Mouse (Mus musculus): ENCODE results near the gene Cobll1. TPM values are rescaled to one million over a fixed set of nuclear protein-coding genes. Genes with fewer than 3 reads are reported as not detected.

Cobll1 gene
- polyA plus RNA-seq, 1 experiment from 2014 or later: 4.4 TPM

DNA sequence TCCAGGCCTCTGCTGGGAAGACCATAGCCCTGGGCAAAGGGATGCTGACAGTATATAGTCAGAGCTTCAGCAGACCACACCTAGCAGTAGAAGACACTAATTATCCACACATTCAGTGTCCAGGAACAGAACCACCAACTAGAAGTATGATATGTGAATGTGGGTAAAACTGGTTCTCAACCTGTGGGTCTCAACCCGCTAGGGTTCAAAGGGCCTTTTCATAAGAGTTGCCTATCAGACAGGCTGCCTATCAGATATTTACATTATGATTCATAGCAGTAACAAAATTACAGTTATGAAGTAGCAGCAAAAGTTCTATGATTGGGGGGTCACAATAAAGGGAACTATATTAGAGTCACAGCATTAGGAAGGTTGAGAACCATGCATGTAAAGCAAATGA is 24.6 kb downstream of the Cobll1 start:
- no peak overlapping the region for H3K27ac ChIP-seq
- H3K9me3 ChIP-seq: no peaks in the 10 kb centered on the region
- H3K4me3 ChIP-seq: no peak overlapping the region
- WGBS: 81% methylated on average over 1 of the region's 1 CpGs
- no peaks in the 10 kb centered on the region for H3K4me1 ChIP-seq
- H3K36me3 ChIP-seq: no peaks in the 10 kb centered on the region
- H3K9ac ChIP-seq: no peak overlapping the region
- H3K27me3 ChIP-seq: no peaks in the 10 kb centered on the region
- no peak for ATAC-seq (ENCODE audit: insufficient number of reproducible peaks, low FRiP score, low TSS enrichment, low read depth)
- no peak overlapping the region for H3K4me2 ChIP-seq

DNA sequence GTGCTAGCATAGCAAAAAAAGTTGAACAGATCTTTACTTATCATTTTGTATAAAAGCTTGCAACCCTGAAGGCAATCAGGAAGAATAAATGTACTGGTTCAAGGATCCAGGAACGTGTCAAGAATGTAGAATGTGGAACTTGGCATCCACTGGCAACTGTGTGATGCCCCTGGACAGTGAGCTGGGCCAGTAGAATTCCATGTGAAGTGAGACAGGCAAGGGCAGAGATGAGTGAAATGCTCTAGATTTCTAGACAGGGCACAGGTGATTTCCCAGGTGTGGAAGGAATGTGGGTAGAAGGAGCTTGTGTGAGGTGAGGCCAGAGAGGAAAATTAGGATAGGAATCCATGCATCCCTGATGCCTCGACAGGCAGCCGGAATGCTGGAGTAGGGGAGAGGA is 25.5 kb downstream of the Cobll1 start:
- Histone ChIP-seq H3K27ac (no peak overlapping the region), H3K4me1 (no peaks in the 10 kb centered on the region), H3K9ac (no peak overlapping the region), H3K27me3 (no peaks in the 10 kb centered on the region), H3K4me2 (no peak overlapping the region), H3K9me3 (no peaks in the 10 kb centered on the region), H3K4me3 (no peak overlapping the region), H3K36me3 (no peaks in the 10 kb centered on the region)
- 86% methylated on average over 3 of the region's 3 CpGs for WGBS
- no peak for ATAC-seq (ENCODE audit: insufficient number of reproducible peaks, low FRiP score, low TSS enrichment, low read depth)

DNA sequence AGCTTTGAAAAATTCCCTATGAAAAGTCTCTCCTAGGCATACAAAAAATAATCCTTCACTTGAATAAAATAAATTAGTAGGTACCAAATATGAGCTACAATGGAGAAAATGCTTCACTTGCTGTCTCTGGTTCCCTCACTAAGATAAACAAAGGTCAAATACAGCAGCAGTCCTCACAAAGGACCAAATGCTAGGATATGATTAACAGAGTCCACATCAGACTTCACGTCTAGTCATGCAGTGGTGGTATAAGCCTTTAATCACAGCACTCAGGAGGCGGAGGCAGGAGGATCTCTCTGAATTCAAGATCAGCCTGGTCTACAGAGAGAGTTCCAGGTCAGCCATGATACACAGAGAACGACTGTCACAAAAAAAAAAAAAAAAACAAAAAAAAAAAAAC is 27.6 kb downstream of the Cobll1 start:
- ATAC-seq (ENCODE audit: insufficient number of reproducible peaks, low FRiP score, low TSS enrichment, low read depth): no peak
- WGBS: 82% methylated on average over 3 of the region's 3 CpGs
- no peaks in the 10 kb centered on the region for H3K4me1 ChIP-seq
- H3K9me3 ChIP-seq: no peaks in the 10 kb centered on the region
- H3K27me3 ChIP-seq: no peaks in the 10 kb centered on the region
- no peak overlapping the region for H3K27ac ChIP-seq
- no peak overlapping the region for H3K9ac ChIP-seq
- H3K4me2 ChIP-seq: no peak overlapping the region
- H3K36me3 ChIP-seq: no peaks in the 10 kb centered on the region
- no peak overlapping the region for H3K4me3 ChIP-seq

DNA sequence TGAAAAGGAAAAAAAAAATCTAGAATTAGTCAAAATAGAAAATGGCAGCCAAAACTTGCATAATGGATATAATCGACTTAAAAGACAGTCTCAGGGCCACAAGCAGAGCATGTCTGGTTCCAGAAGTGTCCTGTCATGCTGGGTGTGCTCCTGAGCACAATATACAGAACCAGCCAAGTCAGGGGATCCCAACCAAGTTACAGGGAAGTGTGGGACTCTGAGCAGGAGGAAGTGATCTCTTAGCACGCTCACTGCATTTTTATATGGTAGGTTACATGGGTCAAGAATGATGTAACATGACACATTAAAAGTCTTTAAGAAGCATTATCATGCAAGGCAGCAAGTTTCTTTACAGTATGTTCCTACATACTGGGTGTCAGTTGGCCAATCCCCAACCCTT is 31.5 kb downstream of the Cobll1 start:
- H3K4me1 ChIP-seq: no peaks in the 10 kb centered on the region
- no peak overlapping the region for H3K4me3 ChIP-seq
- H3K27me3 ChIP-seq: no peaks in the 10 kb centered on the region
- H3K9ac ChIP-seq: no peak overlapping the region
- no peak overlapping the region for H3K27ac ChIP-seq
- WGBS: 76% methylated on average over 2 of the region's 2 CpGs
- no peak overlapping the region for H3K4me2 ChIP-seq
- no peak for ATAC-seq (ENCODE audit: insufficient number of reproducible peaks, low FRiP score, low TSS enrichment, low read depth)
- no peaks in the 10 kb centered on the region for H3K9me3 ChIP-seq
- H3K36me3 ChIP-seq: no peaks in the 10 kb centered on the region

DNA sequence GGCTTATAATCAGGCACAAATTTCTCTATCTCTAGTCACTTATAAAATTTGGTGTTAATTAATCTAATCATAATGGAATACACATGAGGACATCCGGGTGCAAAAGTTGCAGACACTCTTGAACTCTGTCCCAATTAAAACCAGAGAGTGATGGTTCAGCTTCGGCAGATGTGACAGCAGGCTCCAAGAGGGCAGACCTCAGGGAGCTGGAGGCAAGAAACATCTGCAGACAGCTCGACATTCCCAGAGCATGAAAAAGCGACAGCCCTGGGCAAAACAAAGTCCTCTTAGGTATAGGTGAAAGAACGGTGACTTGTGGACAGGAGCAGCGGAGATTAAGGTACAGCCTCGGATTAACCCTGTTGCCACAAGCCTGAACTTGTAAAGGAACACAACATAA is 35.5 kb downstream of the Cobll1 start:
- Histone ChIP-seq H3K9me3 (no peaks in the 10 kb centered on the region), H3K27me3 (no peaks in the 10 kb centered on the region), H3K4me1 (no peaks in the 10 kb centered on the region), H3K9ac (no peak overlapping the region), H3K4me2 (no peak overlapping the region), H3K36me3 (no peaks in the 10 kb centered on the region), H3K27ac (no peak overlapping the region), H3K4me3 (no peak overlapping the region)
- ATAC-seq (ENCODE audit: insufficient number of reproducible peaks, low FRiP score, low TSS enrichment, low read depth): no peak
- WGBS: 40% methylated on average over 7 of the region's 7 CpGs

DNA sequence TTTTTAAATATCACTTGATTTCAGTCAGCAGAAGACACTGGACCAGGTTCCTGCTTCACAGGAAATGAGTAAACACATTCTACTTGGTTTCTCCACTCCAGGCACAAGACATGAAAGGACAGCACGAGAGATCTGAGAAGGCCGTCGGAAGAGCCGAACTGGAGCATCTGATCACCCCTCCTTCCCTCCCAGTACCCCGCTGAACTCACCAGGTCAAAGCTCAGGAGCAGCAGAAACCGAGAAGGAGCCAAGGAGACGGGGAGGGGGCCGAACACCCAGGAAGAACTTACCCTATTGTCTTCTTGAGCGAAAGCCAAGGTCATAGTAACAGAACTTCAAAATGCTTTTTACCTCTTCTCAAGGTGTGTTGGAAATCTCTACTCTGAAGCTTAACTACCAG is 39.5 kb downstream of the Cobll1 start:
- H3K4me3 ChIP-seq: no peak overlapping the region
- H3K9me3 ChIP-seq: no peaks in the 10 kb centered on the region
- no peak overlapping the region for H3K27ac ChIP-seq
- no peaks in the 10 kb centered on the region for H3K27me3 ChIP-seq
- 79% methylated on average over 9 of the region's 9 CpGs for WGBS
- H3K4me1 ChIP-seq: no peaks in the 10 kb centered on the region
- ATAC-seq (ENCODE audit: insufficient number of reproducible peaks, low FRiP score, low TSS enrichment, low read depth): no peak
- H3K9ac ChIP-seq: no peak overlapping the region
- no peak overlapping the region for H3K4me2 ChIP-seq
- no peaks in the 10 kb centered on the region for H3K36me3 ChIP-seq

DNA sequence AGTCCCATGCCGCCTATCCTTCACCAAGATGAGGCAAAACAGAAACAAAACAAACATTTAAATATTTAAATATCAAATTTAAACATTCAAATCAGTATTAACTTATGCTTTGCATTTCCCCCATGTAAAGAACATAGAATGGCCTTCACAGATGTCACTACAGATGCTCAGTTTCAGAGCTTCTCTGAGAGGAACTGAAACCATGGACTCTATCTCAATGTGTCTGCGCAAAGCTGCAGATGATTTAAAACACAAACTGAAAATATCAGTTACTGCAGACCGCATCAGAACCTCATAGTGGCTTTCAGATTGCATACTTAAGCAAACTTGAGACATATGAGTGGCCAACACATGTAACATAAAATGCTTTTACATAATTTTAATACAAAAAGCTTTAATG is 40.6 kb downstream of the Cobll1 start:
- Histone ChIP-seq H3K4me2 (no peak overlapping the region), H3K27me3 (no peaks in the 10 kb centered on the region), H3K36me3 (no peaks in the 10 kb centered on the region), H3K9ac (no peak overlapping the region), H3K27ac (no peak overlapping the region), H3K4me1 (no peaks in the 10 kb centered on the region), H3K4me3 (no peak overlapping the region), H3K9me3 (no peaks in the 10 kb centered on the region)
- ATAC-seq (ENCODE audit: insufficient number of reproducible peaks, low FRiP score, low TSS enrichment, low read depth): no peak
- 86% methylated on average over 3 of the region's 3 CpGs for WGBS

DNA sequence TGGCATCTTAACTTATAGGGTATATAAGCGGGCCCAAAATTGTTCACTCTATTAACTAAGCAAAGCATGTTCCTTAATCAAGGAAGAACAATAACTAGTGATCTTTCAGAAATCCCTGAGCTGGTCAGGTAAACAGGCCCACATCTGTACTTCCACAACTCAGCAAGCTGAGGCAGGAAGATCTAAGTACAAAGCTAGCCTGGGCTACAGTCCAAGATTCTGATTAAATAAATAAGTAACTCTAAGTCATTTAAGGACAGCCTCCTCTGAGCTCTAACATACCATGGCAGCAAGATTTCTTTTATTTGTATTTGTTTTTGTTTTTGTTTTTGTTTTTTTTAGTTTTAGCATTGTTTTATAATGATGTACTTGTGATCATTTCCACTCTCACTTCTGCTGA is 42.2 kb downstream of the Cobll1 start:
- Histone ChIP-seq H3K9ac (no peak overlapping the region), H3K27ac (no peak overlapping the region), H3K27me3 (no peaks in the 10 kb centered on the region), H3K9me3 (no peaks in the 10 kb centered on the region), H3K4me1 (no peaks in the 10 kb centered on the region), H3K4me3 (no peak overlapping the region), H3K36me3 (no peaks in the 10 kb centered on the region), H3K4me2 (no peak overlapping the region)
- 83% methylated on average over 1 of the region's 1 CpGs for WGBS
- ATAC-seq (ENCODE audit: insufficient number of reproducible peaks, low FRiP score, low TSS enrichment, low read depth): no peak

DNA sequence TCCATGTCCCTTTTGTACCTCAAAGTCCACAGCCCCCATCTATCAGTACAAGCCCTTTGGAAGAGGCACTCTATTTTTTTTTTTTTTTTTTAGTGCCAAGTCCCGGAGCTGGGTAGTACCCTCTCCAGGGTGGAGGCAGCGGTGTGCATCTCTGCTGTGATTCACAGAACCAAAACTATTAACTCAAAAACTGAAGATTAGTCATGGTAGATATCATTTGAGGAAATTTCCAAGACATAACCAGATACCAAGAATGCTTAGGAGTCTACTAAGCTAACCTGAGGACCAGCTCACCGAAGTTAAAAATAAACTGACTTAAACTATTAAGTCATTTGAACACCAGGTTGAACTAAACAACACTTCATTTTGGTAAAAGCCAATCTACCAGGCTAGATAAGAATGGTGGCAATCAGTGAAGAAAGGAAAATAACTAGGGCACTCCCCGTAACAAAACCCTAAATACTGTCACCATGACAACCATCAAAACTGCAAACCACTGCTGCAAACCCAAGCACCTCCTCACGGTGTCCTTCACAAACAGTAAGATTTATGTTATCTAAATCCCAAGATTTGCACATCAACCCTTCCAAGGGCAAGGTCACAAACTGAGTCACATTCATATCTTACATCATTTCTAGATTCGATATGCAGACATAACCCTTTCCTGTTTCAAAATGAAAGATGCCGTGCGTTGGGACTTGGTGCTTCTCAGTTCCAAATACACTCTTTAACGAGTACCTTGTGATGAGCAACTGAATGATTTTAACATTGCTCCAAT is 43.8 kb downstream of the Cobll1 start:
- Histone ChIP-seq H3K27me3 (no peaks in the 10 kb centered on the region), H3K4me1 (0 out of 2 replicates have a peak, but pooled peaks cover 3% of the 10 kb centered on the region), H3K27ac (no peak overlapping the region), H3K36me3 (no peaks in the 10 kb centered on the region), H3K4me3 (no peak overlapping the region), H3K9ac (no peak overlapping the region), H3K4me2 (no peak overlapping the region), H3K9me3 (no peaks in the 10 kb centered on the region)
- WGBS: 88% methylated on average over 9 of the region's 9 CpGs
- no peak for ATAC-seq (ENCODE audit: insufficient number of reproducible peaks, low FRiP score, low TSS enrichment, low read depth)

DNA sequence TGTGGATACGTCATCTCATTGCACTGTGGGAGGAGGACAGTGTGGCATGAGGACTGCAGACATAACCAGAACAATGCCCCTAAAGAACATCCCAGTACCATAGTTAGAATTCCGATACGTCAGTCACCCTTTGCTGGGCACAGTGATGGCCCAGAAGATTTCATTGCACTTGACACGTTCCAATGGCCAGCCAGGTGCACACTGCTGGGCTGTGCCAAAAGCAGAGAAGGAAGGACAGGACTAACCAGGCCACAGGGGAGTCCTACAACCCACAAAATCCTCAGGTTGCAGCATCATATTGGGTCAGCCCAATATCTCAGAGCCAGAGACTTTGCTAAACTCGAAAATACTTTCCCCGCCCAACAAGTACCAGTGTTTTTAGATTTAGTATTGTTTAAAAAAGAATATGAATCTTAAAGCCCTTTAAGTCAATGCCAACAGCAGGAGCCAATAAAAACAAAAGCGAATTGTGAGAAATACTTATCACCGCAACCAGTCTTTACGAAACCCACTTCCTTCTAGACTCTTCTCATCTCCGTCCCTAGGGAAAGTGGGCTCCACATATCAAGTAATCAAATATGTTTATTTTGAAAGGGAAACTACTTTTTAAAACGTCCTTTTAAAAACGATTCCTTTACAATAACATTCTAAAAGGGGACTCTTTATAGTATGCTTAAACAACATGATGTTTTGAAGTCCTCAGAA is 46.0 kb downstream of the Cobll1 start:
- H3K27me3 ChIP-seq: no peaks in the 10 kb centered on the region
- H3K4me1 ChIP-seq: peaks cover 9% of the 10 kb centered on the region; the same call in 1 of the 2 replicates
- no peak for ATAC-seq (ENCODE audit: insufficient number of reproducible peaks, low FRiP score, low TSS enrichment, low read depth)

DNA sequence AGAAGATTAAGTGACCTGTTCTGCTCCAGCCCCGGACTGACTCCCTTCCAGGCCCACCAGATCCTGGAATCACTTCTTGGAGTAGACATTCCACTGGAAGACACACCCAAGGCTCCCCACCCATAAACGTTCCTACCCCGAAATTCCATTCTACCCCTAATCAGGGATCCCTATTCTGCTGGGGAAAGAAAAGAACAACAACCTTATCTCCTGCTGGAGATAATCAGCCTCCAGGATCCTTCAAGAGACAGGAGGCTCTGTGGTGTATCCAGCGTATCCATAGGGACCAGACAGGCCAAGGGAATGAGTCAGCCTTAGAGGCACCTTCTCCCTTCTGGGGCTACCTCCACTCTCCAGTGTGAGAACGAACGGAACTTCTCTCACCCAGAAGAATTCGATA is 47.8 kb downstream of the Cobll1 start:
- WGBS: 55% methylated on average over 7 of the region's 7 CpGs
- Histone ChIP-seq H3K27me3 (no peaks in the 10 kb centered on the region), H3K36me3 (no peaks in the 10 kb centered on the region), H3K4me2 (no peak overlapping the region), H3K4me1 (peaks cover 9% of the 10 kb centered on the region; the same call in 1 of the 2 replicates), H3K9ac (no peak overlapping the region), H3K4me3 (no peak overlapping the region), H3K27ac (no peak overlapping the region), H3K9me3 (no peaks in the 10 kb centered on the region)
- ATAC-seq (ENCODE audit: insufficient number of reproducible peaks, low FRiP score, low TSS enrichment, low read depth): no peak

More for the DNA sequence above, 46.0 kb downstream of the Cobll1 start:
- Histone ChIP-seq H3K36me3 (no peaks in the 10 kb centered on the region), H3K27ac (no peak overlapping the region), H3K4me2 (no peak overlapping the region), H3K4me3 (no peak overlapping the region), H3K9me3 (no peaks in the 10 kb centered on the region), H3K9ac (no peak overlapping the region)
- WGBS: 70% methylated on average over 12 of the region's 12 CpGs

DNA sequence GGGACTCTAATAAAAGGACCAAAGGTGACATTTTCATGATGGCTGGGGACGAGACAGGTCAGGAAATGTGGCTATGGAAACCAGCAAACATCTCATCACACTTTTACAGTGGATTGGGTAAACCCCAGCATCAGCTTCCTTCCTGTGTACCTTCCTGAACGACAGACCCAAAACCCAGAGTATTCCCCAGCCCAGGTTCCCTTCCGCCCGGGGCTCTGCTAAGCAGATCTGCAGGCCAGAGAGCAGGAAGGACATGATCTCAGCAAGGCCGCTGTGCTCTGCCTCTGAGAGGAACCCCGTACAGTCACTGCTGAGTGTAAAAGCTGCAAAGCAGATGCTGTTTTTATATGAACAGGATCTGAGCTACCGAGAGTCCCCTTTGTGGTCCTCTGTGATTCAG is 49.9 kb downstream of the Cobll1 start:
- H3K36me3 ChIP-seq: no peaks in the 10 kb centered on the region
- peaks cover 9% of the 10 kb centered on the region; the same call in 1 of the 2 replicates for H3K4me1 ChIP-seq
- no peak overlapping the region for H3K4me2 ChIP-seq
- peak overlapping the region; percentile 27; the same call in 1 of the 2 replicates for H3K27ac ChIP-seq
- no peaks in the 10 kb centered on the region for H3K27me3 ChIP-seq
- 38% methylated on average over 7 of the region's 7 CpGs for WGBS
- no peak for ATAC-seq (ENCODE audit: insufficient number of reproducible peaks, low FRiP score, low TSS enrichment, low read depth)
- no peaks in the 10 kb centered on the region for H3K9me3 ChIP-seq
- no peak overlapping the region for H3K9ac ChIP-seq
- H3K4me3 ChIP-seq: no peak overlapping the region
